Mouse (Mus musculus) kidney, postnatal 0 days (tissue): ENCODE measurements around the gene ccdc198. TPM values are rescaled to one million over a fixed set of nuclear protein-coding genes. Genes with fewer than 3 reads are reported as not detected.

Experiments used
- ATAC-seq: fragments of 200-750 bp; cut with Nextera tagmentation; replicated peaks from 2 replicates; pipeline ENCODE4 v1.8.0; 2017; ENCODE audit warnings: low read depth, moderate number of reproducible peaks, moderate TSS enrichment, moderate library complexity; ENCODE audit not compliant: low FRiP score
- DNase-seq: peaks from one replicate; pipeline ENCODE4 v3.0.0-alpha.2; 2016; ENCODE audit warnings: low spot score
- H3K27ac ChIP-seq: fragments of 300-500 bp; sonication (generic); 2 replicates; pipeline ENCODE4 v1.5.1; 2014; ENCODE audit warnings: mild to moderate bottlenecking
- H3K27me3 ChIP-seq: fragments of 300-500 bp; sonication (generic); 2 replicates; pipeline ENCODE4 v1.6.1; 2014; ENCODE audit warnings: low read length, mixed read lengths; ENCODE audit not compliant: insufficient read depth
- H3K36me3 ChIP-seq: fragments of 300-500 bp; sonication (generic); 2 replicates; pipeline ENCODE4 v1.6.1; 2014; ENCODE audit warnings: low read length, mixed read lengths; ENCODE audit not compliant: insufficient read depth
- H3K4me1 ChIP-seq: fragments of 300-500 bp; sonication (generic); replicated peaks from 2 replicates; pipeline ENCODE4 v1.6.1; 2014; ENCODE audit warnings: antibody characterized with exemption, low read length, mixed read lengths; ENCODE audit not compliant: insufficient read depth
- H3K4me2 ChIP-seq: fragments of 300-500 bp; sonication (generic); 2 replicates; pipeline ENCODE4 v1.6.1; 2014; ENCODE audit warnings: mild to moderate bottlenecking, low read length, moderate library complexity, mixed read lengths
- H3K4me3 ChIP-seq: fragments of 300-500 bp; sonication (generic); replicated peaks from 2 replicates; pipeline ENCODE4 v1.5.1; 2014; ENCODE audit warnings: low read depth, low read length
- H3K9ac ChIP-seq: fragments of 300-500 bp; sonication (generic); 2 replicates; pipeline ENCODE4 v1.6.1; 2014; ENCODE audit warnings: low read depth, low read length
- H3K9me3 ChIP-seq: fragments of 300-500 bp; sonication (generic); replicated peaks from 2 replicates; pipeline ENCODE4 v1.6.1; 2016; ENCODE audit warnings: low read length, inconsistent platforms, mixed read lengths
- CTCF ChIP-seq: IDR thresholded peaks from 2 replicates; pipeline ENCODE4 v1.5.1; 2016; ENCODE audit warnings: antibody characterized with exemption, low read depth, mild to moderate bottlenecking, moderate library complexity
- WGBS: fragments of 180-500 bp; shearing (Covaris S2); extraction: QIAGEN DNeasy Blood & Tissue Kit; methylation state at CpG from one replicate; pipeline ENCODE4 v1.1.7; 2014; 5-methylcytosine and 5-hydroxymethylcytosine counted together
- polyA plus RNA-seq: library from polyadenylated mRNA; unstranded; fragments of >200 nt; fragmentation: Nextera tagmentation; extraction: Ambion mirVana; gene quantifications from 2 replicates; pipeline ENCODE4 v1.2.1, GENCODE M21; 2015

ccdc198 gene
- polyA plus RNA-seq, 1 experiment from 2014 or later, result 235 TPM

GRCm38 (mm10) chr14:49201073-49201778, 44.0 kb downstream of the ccdc198 start:
- no peak overlapping the region for H3K4me3 ChIP-seq
- peak; percentile 11 for DNase-seq
- H3K27ac ChIP-seq, result no peak overlapping the region
- 47% methylated on average over 9 of the region's 9 CpGs for WGBS
- no peak overlapping the region for H3K9ac ChIP-seq
- H3K4me2 ChIP-seq, result no peak overlapping the region
- H3K9me3 ChIP-seq, result no peaks in the 10 kb centered on the region
- H3K36me3 ChIP-seq, result no peaks in the 10 kb centered on the region
- ATAC-seq, result no peak
- no peaks in the 10 kb centered on the region for H3K27me3 ChIP-seq
- TF ChIP-seq CTCF, result no peak
- H3K4me1 ChIP-seq, result no peaks in the 10 kb centered on the region

- Histone ChIP-seq H3K4me3 (no peak overlapping the region), H3K9me3 (no peaks in the 10 kb centered on the region), H3K36me3 (no peaks in the 10 kb centered on the region), H3K4me1 (no peaks in the 10 kb centered on the region), H3K9ac (no peak overlapping the region), H3K27me3 (no peaks in the 10 kb centered on the region), H3K27ac (no peak overlapping the region), H3K4me2 (no peak overlapping the region)
- ATAC-seq, result no peak
- no peak for DNase-seq
- TF ChIP-seq CTCF, result no peak
- whole genome bisulfite sequencing, result 88% methylated on average over 2 of the region's 2 CpGs
Observed at GRCm38 (mm10) chr14:49197031-49197527, 48.2 kb downstream of the ccdc198 start.

- H3K4me2 ChIP-seq, result no peak overlapping the region
- ATAC-seq (no peak), DNase-seq (no peak)
- no peak overlapping the region for H3K27ac ChIP-seq
- H3K9ac ChIP-seq, result no peak overlapping the region
- H3K36me3 ChIP-seq, result peaks cover 17% of the 10 kb centered on the region; the same call in 1 of the 2 replicates
- TF ChIP-seq CTCF, result no peak
- 89% methylated on average over 2 of the region's 2 CpGs for WGBS
- H3K4me1 ChIP-seq, result no peaks in the 10 kb centered on the region
- H3K27me3 ChIP-seq, result no peaks in the 10 kb centered on the region
- H3K4me3 ChIP-seq, result no peak overlapping the region
- no peaks in the 10 kb centered on the region for H3K9me3 ChIP-seq
Observed at GRCm38 (mm10) chr14:49186270-49186669, 59.0 kb downstream of the ccdc198 start.

GRCm38 (mm10) chr14:49179736-49180135, 65.5 kb downstream of the ccdc198 start:
- Histone ChIP-seq H3K4me3 (no peak overlapping the region), H3K27ac (no peak overlapping the region), H3K4me2 (no peak overlapping the region), H3K4me1 (0 out of 2 replicates have a peak, but pooled peaks cover 1% of the 10 kb centered on the region), H3K27me3 (no peaks in the 10 kb centered on the region), H3K9me3 (no peaks in the 10 kb centered on the region), H3K36me3 (peaks cover 5% of the 10 kb centered on the region; the same call in 1 of the 2 replicates), H3K9ac (no peak overlapping the region)
- DNase-seq (no peak), ATAC-seq (no peak)
- TF ChIP-seq CTCF, result no peak
- WGBS, result 79% methylated on average over 3 of the region's 3 CpGs

- 31% methylated on average over 16 of the region's 16 CpGs for WGBS
- Histone ChIP-seq H3K4me2 (peak overlapping the region; percentile 93), H3K9ac (peak overlapping the region; percentile 94), H3K27ac (no peak overlapping the region; the same call in 1 of the 2 replicates), H3K9me3 (no peaks in the 10 kb centered on the region), H3K27me3 (no peaks in the 10 kb centered on the region), H3K4me1 (peaks cover 5% of the 10 kb centered on the region; the same call in 1 of the 2 replicates), H3K36me3 (no peaks in the 10 kb centered on the region), H3K4me3 (peak overlapping the region; percentile 91)
- DNase-seq (no peak), ATAC-seq (no peak)
- no peak for TF ChIP-seq CTCF
Observed at GRCm38 (mm10) chr14:49173290-49174135, 71.8 kb downstream of the ccdc198 start.

GRCm38 (mm10) chr14:49172582-49172988, 72.7 kb downstream of the ccdc198 start:
- no peaks in the 10 kb centered on the region for H3K9me3 ChIP-seq
- peak overlapping the region; percentile 94 for H3K9ac ChIP-seq
- no peaks in the 10 kb centered on the region for H3K27me3 ChIP-seq
- H3K4me1 ChIP-seq, result peaks cover 5% of the 10 kb centered on the region; the same call in 1 of the 2 replicates
- ATAC-seq (peak; percentile 80), DNase-seq (peak; percentile 59)
- H3K27ac ChIP-seq, result peak overlapping the region; percentile 87
- no peak for TF ChIP-seq CTCF
- under 1% methylated on average over 44 of the region's 46 CpGs for WGBS
- peak overlapping the region; percentile 93 for H3K4me2 ChIP-seq
- H3K36me3 ChIP-seq, result no peaks in the 10 kb centered on the region
- peak overlapping the region; percentile 91 for H3K4me3 ChIP-seq
